Mouse (Mus musculus) mouse trophoblast stem cell (cell line): Measurements from ENCODE around the gene Fam71f2.

Experiments used
- in situ Hi-C, 2 experiments: fragments of 300-500 bp; cut with MseI, MboI; formaldehyde crosslinking; loops; 2 replicates in 1 of 2; 3 replicates in 1 of 2; pipeline ENCODE4 v1.15.1; 2025

Fam71f2 gene

DNA sequence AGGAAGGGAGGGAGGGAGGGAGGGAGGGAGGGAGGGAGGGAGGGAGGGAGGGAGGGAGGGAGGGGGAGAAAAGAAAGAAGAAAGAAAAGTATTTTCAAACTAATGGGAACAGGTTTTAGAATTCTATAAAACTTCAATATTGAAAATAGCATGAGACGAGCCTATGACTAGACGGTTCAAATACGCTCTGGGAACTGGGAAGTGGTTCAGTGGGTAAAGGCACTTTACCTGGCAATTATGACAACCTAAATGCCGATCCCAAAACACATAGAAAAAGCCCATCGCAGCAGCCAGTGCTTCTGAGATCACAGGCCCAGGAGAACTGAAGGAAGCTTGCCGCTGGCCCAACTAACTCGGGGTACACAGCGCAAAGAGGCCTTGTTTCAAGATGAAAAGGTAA lies at the start of gene Fam71f2:
Gene Fam71f2 (plus strand): TSS at position 301 of the 400 bp plus-strand sequence.
- in situ Hi-C loops = loop anchor here (5.0 to 10.0 kb wide), 3 partner anchors 37 to 74 kb away; no protein-coding TSS in a partner anchor

DNA sequence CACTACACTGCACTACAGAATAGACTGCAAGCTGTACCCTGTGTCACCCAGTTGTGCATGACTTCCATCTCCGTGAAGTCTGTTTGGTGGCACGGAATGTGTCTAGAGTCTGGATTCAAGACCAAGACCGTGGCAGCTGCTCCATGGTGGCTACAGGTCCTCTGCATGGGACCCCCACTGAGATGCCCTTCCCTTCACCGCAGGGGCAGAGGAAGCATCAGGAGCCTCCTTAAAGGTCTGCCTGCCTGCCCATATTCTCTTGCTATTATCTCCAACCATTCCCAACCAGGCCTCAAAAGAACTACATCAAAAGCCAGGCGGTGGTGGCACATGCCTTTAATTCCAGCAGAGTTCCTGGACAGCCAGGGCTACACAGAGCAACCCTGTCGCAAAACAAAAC lies 49.0 kb upstream of the Fam71f2 start:
- in situ Hi-C loops = no loop called here

DNA sequence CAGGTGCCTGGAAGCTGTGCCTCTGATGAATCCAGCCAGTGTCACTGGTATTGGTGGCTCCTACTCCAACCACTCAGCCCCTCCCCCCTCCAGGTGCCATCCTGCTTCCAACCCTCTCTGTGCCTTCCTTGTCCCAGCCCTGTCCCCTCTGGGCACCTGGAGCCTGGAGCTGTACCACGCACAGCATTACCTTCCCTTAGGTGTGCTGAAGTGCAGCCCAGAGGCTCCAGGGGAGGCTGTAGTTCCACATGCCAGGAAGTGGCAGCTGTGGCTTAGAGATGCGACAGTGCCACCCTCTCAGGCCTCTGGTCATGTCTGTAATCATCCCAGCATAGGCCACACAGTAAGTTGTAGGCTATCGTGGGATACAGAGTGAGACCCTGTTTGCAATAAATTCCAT lies 47.6 kb upstream of the Fam71f2 start:
- in situ Hi-C loops = no loop called here

DNA sequence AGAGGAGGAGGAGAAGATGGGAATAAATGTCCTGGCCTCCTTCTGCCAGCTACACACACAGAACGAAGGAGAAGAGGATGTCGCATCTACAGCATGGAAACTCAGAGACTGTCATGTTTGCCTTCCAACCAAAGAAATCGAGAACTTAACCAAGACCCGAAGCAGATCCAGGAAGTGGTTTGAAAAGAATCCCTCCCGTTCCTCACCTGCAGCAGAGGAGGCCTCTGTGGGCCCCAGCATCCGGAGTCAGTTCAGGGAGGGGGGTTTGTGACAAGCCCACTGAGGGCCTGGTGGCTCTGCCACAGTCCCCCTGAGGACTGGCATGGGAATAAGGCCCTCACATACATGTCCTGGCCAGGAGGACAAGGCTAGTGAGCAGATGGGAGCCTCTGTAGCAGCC lies 47.1 kb upstream of the Fam71f2 start:
- in situ Hi-C loops = no loop called here

DNA sequence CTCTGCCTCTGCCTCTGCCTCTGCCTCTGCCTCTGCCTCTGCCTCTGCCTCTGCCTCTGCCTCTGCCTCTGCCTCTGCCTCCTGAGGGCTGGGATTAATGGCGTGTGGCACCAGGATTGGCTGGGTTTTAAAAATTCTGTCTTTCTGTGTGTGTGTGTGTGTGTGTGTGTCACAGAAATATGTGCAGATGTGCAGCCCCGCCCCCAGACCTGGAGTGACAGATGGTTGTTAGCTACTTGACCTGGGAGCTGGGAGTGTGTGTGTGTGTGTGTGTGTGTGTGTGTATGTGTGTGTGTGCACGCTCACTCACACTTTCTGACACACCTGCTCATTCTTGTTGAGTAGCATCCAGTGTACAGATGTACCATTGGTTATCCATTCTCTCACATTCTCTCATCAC lies 45.7 kb upstream of the Fam71f2 start:
- in situ Hi-C loops = no loop called here

DNA sequence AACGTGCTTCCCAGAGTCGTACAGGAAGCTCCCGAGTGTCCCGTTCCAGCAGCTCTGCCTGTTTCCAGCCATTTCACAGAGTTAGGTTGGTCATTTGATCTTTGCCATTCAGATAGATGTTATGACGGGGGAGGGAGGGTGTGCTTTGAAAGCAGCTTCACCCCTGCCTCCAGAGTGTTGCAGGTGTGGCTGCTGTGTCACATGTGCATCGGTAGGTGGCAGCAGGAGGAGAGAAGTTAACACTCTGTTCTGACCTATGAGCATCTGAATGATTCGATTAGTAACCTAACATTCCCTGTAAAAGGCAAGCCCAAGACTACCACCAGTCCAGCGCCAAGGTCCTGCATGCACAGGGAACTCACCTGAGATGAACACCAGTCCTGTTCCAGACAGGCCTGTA lies 45.1 kb upstream of the Fam71f2 start:
- in situ Hi-C loops = no loop called here

DNA sequence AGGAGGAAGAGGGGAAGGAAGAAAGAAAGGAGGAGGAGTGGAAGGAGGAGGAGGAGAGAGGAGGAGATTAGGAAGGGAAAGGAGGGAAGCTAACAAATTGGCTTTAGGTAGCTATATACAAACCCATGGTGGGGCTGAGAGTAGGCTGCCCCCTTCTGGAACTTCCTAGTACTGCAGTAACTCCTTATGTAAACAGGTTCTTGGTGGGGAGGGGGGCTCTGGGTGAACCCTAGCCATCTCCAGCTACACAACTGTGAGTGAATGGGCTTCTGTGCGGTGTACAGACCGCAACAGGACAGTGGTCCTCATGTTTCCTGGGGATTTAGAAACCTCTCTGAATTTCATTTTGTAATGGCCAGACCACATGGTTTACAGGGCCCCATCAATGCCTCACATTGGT lies 38.6 kb upstream of the Fam71f2 start:
- in situ Hi-C loops = loop anchor here in 1 of 2 experiments (5.0 kb wide), 1 partner anchor 36 kb away; the partner anchor contains the start of gene Fam71f2

DNA sequence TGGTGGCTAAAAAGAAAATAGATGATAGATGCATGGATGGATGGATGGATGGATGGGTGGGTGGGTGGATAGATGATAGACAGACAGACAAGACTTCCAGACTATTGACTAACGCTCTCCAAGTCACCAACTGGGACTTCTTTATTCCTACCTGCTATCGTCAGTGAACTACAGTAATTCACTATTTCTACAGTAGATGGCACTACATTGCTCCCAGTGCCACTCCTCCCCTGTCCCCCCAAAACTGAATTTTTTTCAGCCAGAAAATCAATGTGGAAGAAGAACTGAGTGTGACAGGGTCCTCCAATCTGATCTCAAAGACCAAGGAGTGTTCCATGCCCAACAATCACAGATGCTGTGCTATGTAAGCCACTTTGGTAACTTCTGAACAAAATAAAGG lies 37.7 kb upstream of the Fam71f2 start:
- in situ Hi-C loops = loop anchor here in 1 of 2 experiments (5.0 kb wide), 1 partner anchor 36 kb away; the partner anchor contains the start of gene Fam71f2

DNA sequence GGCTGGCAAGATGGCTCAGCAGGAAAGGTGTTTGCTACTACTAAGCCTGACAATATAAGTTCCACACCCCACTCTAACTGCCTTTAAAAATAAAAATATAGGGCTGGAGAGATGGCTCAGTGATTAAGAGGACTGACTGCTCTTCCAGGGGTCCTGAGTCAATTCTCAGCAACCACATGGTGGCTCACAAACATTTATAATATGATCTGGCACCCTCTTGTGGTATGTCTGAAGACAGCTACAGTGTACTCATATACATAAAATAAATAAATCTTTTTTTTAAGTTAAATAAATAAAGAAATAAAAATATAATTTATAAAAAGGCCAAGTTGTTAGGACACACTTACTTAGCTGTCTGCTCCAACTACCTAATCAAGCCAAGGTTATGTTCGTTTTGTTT lies 37.1 kb upstream of the Fam71f2 start:
- in situ Hi-C loops = loop anchor here in 1 of 2 experiments (5.0 kb wide), 1 partner anchor 35 kb away; the partner anchor contains the start of gene Fam71f2

DNA sequence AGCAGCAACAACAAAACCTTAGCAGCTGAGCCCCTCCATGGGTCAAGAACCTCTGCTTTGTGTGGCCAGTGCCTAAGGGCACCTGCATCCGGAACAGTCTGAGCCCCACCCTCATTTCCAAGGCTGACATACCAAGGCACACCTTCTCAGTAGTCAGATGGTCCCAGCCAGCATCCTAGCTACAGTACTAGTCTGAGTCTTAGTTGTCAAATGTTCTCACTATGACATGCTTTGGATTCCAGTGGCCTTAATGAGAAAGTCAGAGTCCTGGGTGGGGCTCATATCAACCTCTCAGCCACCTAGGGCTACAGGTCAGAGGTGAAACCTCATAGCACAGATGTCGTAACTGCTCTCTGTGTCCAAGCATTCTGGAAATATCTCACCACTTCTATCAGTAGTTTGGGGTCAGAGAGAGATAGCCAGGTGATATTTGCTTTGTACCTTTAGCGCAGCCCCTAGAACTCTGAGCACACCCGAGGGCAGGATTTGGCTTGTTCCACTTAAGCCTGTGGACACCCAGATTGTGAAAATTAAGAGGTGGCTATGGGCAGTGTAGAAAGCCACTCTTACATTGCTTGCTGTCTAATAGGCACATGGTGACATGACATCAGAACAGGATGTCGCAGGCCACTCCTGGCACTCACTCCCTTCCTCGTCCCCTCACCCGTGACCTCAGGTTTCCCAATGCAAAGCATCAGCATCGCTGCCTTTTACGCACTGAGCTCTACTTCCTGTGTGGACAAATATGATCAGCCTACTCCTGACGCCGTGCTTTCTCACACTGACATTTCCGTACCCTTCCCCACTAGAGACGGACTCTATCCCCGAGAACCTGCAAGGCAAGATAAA lies 33.9 kb upstream of the Fam71f2 start:
- in situ Hi-C loops = loop anchor here in 1 of 2 experiments (5.0 kb wide), 1 partner anchor 38 kb away; no protein-coding TSS in a partner anchor

DNA sequence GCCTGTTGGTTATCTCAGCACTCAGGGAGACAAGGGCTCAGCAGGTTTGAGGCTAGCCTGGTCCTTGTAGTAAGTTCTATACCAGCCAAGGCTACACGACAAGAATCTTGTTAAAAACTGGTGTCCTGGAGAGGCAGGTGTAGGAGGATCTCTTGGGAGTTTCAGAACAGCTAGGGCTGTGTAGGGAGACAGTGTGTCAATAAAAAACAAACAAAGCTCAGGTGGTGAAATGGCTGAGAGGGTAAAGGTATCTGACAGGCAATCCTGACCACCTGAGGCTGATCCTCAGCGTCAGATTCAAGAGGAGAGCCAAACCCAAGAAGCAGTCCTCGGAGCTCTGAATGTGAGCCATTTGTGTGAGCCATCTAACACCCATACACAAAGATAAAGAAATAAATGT lies 33.2 kb upstream of the Fam71f2 start:
- in situ Hi-C loops = loop anchor here in 1 of 2 experiments (5.0 kb wide), 1 partner anchor 39 kb away; no protein-coding TSS in a partner anchor

DNA sequence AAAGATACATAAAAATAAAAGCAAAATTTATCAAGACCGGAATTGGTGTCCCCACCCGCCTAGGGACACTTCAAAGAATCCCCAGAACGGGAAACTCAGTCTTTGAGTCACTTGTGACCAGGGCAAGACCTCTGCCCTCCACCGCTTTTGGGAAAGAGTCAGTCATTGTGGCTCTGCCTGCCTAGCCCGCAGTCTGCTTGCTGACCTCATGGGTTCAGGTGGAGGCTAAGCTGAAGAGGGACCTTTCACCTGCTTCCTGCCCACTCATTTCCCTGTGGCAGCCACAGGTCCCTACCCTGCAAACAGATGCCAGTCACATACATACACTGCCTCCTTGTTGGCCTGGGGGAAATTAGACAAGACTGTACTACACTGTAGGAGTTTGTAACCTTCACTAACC lies 32.8 kb upstream of the Fam71f2 start:
- in situ Hi-C loops = loop anchor here in 1 of 2 experiments (5.0 kb wide), 1 partner anchor 39 kb away; no protein-coding TSS in a partner anchor

DNA sequence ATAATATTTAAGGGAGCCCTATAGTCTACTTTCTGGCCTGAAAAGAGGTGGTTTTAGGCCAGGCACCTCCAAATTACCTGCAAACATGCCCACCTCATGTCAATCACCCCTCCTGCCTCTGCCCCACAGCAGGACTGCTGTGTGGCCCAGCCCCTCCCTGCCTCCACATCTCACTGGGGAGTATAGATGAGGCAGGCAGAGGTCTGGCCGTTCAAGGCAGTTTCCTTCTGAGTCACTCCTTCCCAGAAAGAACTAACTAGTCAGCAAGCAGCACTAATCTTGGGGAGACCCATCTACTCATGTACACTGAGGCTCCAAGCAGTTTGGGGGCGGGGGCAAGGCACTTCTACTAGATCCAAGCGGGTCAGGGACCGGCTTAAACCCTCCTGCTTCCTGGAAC lies 32.3 kb upstream of the Fam71f2 start:
- in situ Hi-C loops = loop anchor here in 1 of 2 experiments (5.0 kb wide), 1 partner anchor 40 kb away; no protein-coding TSS in a partner anchor

DNA sequence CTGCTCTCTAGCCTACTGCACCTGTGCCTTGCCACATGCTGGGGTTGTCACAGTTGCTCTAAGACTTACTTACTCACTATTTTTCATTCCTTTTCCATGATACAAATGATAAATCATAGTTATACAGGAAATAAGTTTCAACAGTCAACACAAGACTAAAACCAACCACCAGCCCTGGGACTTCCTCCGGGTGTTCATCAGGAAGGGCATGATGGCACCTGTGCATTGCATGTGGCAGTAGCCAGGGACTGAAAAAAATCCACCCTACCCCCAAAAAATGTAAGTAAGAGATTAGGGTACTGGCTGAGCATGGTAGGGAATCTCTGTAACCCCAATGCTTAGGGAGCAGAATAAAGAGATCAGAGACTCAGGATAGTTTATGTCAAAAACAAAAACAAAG lies 20.0 kb upstream of the Fam71f2 start:
- in situ Hi-C loops = no loop called here

DNA sequence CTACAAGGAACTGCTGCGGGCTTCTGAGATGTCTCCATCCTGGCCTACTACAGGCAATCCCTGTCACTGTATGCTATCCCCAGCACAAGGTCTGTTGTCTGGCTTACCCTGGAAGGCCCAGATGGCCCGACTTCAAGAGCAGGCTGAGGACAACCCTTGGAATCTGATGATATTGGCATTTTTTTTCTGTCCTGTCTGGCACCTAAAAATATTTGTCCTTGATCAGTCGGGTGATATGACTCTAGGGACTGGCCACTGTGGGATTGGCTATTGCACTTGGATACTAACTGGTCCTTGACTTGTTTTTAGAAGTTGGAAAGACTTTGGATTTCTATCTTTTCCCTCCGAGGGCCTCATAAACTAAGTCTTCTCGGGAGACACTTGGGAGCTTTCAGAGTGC lies 17.6 kb upstream of the Fam71f2 start:
- in situ Hi-C loops = no loop called here

DNA sequence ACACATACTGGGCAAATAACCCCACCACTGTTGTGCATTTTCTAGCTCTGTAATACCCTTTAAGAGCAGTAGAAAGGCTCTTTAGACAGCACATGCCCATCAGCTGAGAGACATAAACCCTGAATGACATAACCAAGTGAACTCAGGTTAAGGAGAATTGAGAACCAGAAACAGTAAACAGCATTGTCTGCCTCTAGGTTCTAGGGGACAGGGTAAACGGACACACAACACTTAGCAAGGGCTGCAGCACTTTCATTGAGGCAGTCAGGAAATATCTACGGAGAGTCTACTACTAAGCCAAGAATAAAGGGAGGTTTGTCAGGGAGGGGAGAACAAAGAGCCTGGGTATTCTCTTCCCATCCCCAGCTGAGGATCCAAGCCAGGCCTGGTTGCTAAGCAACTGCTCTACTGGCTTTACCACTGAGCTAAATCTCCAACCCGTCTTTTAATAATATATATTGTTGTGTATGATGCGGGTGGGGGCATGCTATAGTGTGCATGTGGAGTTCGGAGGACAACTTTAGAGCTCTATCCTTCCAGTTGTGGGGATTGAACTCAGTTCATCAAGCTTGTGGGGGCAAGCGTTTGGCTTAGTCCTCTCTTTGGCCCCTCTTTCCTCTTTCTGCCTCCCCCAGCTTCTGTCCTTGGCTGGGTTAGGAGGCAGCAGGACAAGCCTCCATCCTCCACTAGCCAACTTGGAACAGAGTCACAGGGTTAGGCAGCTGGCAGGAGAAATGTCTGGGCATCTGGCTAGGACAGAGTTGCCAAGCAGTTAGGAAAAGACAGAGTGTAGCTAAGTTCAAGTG lies 15.5 kb upstream of the Fam71f2 start:
- in situ Hi-C loops = no loop called here

DNA sequence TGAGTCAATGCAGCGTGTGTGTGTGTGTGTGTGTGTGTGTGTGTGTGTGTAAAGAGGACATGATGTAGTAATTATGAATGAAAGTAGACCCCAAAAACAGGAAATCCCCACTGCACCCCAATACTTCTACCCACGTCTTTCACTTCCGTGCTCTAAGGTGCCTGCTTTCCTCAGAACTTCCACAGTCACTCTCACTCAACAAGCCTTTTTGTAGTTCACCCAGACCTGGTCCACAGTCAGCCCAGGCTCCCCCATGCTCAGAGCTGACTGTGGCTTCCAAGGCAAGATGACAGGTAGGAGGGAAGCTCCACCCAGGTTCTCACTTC lies 15.0 kb upstream of the Fam71f2 start:
- in situ Hi-C loops = no loop called here

DNA sequence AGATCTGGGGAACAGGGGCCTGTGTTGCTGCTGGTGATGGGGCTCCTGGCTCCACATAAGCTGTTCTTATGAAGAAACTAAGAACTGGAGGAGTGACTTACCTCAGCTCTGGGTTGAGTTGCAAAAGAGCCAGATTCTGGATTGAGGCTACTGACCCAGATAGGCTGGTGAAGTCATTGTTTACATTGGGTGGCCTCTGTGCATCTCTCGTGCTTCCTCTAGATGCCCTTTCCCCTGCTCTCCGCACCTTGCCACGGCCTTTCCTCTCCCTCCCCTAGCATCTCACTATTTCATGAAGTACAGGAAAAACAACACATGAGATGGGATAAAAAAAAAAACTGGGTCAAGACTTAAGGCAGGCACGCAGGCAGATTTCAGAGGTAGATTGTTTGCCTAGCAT lies 12.5 kb upstream of the Fam71f2 start:
- in situ Hi-C loops = no loop called here

DNA sequence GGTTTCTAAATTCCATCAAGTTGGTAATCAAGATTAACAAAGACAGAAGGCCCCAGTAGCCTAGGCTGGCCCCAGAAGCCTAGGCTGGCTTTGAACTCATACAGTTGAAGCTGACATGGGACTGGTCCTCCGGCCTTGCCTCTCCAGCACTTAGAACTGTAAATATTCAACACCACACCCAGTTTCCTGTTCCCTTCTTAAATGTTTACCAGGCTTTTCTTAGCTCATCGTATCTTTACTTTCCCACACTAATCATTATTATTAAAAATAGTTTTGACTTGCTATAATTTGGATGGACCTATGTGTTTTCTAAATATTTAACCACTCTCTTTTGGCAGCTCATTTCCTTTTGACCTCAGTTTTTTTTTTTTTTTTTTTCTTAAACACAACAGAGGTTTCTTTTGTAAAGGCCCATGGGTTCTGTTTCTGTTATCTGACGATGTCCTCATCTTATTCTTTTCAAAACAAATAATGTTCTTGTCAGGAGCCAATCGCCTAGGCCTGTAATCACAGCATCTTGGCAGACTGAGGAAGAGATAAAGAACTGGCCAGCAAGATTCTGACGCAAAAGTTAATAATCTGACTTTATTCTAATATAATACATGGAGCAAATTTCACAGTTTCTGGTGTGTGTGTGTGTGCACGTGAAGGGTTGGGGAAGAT lies 10.3 kb upstream of the Fam71f2 start:
- in situ Hi-C loops = no loop called here

DNA sequence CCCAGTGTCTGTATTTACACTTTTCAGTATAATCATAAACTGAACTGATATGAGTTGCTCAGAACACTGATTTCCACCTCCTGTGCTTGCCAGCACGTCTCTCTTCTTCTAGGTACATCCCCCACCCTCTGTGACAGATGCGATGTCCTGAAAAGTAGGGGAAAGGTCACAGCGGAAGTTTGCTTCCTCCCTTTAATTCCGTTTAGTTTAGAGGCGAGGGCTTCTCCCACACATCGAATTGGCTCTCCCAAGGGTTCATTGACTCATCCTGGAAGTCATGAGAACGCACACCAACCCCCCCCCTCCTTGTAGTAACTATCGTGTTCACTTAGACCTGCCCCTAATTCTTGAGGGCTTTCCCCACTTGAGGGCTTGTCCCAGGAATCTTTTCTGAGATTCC lies 8.4 kb upstream of the Fam71f2 start:
- in situ Hi-C loops = loop anchor here in 1 of 2 experiments (10.0 kb wide), 1 partner anchor 66 kb away; no protein-coding TSS in a partner anchor

DNA sequence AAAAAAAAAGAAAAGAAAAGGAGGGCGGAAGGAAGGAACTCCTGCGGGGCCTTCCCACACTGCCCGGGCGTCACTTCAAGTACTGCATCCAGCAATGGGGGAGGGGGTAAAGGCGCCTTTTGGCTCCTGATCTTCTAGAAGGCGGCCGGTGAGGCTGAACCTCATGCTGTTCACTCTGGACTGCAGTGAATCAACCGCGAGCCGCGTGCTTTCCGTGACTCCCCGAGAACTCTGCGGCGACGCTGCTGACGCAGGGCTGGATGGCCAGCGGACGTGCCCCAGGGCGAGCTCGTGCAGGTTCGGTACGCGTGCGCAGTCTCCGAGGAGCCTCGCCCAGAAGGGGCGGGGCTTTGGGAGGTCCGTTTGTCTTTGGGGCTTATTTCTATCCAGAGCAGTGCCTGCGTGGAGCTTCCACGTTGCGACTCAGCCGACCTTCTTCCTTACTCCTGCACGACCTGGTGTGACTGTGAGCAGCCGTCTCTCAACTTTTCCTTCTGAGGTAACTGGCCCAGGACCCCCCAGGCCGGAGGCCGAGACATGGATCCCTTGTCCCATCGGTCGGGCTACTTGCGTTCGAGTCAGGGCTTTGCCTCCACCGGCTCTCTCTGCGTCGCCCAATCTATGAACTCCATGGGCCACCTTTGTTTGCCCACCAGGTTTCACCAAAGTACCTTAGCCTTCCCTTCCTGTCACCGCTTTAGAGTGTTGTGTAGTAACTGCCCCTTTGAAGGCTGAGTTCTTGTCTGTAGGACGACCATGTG lies 6.9 kb upstream of the Fam71f2 start, which contains the start of gene Hilpda:
Gene Hilpda (plus strand): TSS at position 177 of the 761 bp plus-strand sequence.
- in situ Hi-C loops = loop anchor here in 1 of 2 experiments (10.0 kb wide), 1 partner anchor 68 kb away; no protein-coding TSS in a partner anchor
